Mouse (Mus musculus) frontal cortex, adult 2 months (tissue): ENCODE measurements around the gene Prss53. TPM values are rescaled to one million over a fixed set of nuclear protein-coding genes. Genes with fewer than 3 reads are reported as not detected.

ENCODE experiments used
- DNase-seq, 2 experiments: peaks; one replicate each; pipeline ENCODE4 v3.0.0; 2022; ENCODE audit warnings: low spot score in 1 of 2; ENCODE audit errors: extremely low spot score in 1 of 2
- polyA plus RNA-seq: library from polyadenylated mRNA; depleted of rRNA; stranded (reverse); fragments of >200 nt; gene quantifications from 2 replicates; pipeline ENCODE4 v1.2.3, GENCODE M21; 2012; rRNA removed

The Prss53 gene
- 4.7 and 5.2 TPM in 2 replicates for polyA plus RNA-seq

GRCm38 (mm10) chr7:127890798-127891197 is at the start of gene Prss53:
Gene Prss53 (minus strand): TSS chr7:127890970.
- no peak for DNase-seq

GRCm38 (mm10) chr7:127936216-127936884 is 45.6 kb upstream of the Prss53 start:
- DNase-seq = no peak

- peak in 1 of 2 experiments; percentile 32 for DNase-seq
Observed at GRCm38 (mm10) chr7:127935748-127936159, 45.0 kb upstream of the Prss53 start.

GRCm38 (mm10) chr7:127935028-127935722 is 44.4 kb upstream of the Prss53 start:
- DNase-seq = peak; percentile 88 to 97

- DNase-seq = no peak
Observed at GRCm38 (mm10) chr7:127934075-127934474, 43.3 kb upstream of the Prss53 start.

GRCm38 (mm10) chr7:127932273-127933031 is 41.7 kb upstream of the Prss53 start:
- no peak for DNase-seq

GRCm38 (mm10) chr7:127931351-127932135 is 40.8 kb upstream of the Prss53 start:
- DNase-seq = no peak

- no peak for DNase-seq
Observed at GRCm38 (mm10) chr7:127930636-127931035, 39.9 kb upstream of the Prss53 start.

- DNase-seq = no peak
Observed at GRCm38 (mm10) chr7:127929923-127930322, 39.2 kb upstream of the Prss53 start, which contains the start of gene Prss8. Gene Prss8 (minus strand): TSS chr7:127930104.

GRCm38 (mm10) chr7:127928596-127928995 is 37.8 kb upstream of the Prss53 start:
- no peak for DNase-seq

GRCm38 (mm10) chr7:127927726-127928125 is 37.0 kb upstream of the Prss53 start:
- DNase-seq = no peak

GRCm38 (mm10) chr7:127926846-127927245 is 36.1 kb upstream of the Prss53 start:
- no peak for DNase-seq

GRCm38 (mm10) chr7:127926066-127926465 is 35.3 kb upstream of the Prss53 start:
- no peak for DNase-seq

GRCm38 (mm10) chr7:127925252-127925651 is 34.5 kb upstream of the Prss53 start:
- no peak for DNase-seq

- DNase-seq = no peak
Observed at GRCm38 (mm10) chr7:127923714-127924113, 32.9 kb upstream of the Prss53 start.

GRCm38 (mm10) chr7:127922451-127923275 is 31.9 kb upstream of the Prss53 start:
- peak in 1 of 2 experiments; percentile 45 for DNase-seq

GRCm38 (mm10) chr7:127921516-127921915 is 30.7 kb upstream of the Prss53 start:
- peak in 1 of 2 experiments; percentile 35 for DNase-seq

- no peak for DNase-seq
Observed at GRCm38 (mm10) chr7:127919290-127919689, 28.5 kb upstream of the Prss53 start.

- peak in 1 of 2 experiments; percentile 39 for DNase-seq
Observed at GRCm38 (mm10) chr7:127918203-127918602, 27.4 kb upstream of the Prss53 start.
